Mouse (Mus musculus) c-Kit-positive CD71-negative TER-119-negative erythroid progenitor cells, embryonic 14.5 days (primary cell): ENCODE measurements around the gene 1810009J06Rik.
"Not testable (repeated sequence)": the region's sequence is repeated elsewhere in the genome, so short reads cannot be mapped to it uniquely, and the experiment has no call there.

Source experiments
- DNase-seq: peaks from one replicate; pipeline ENCODE4 v3.0.0-alpha.2; 2013; ENCODE audit warnings: low read depth

Gene 1810009J06Rik

DNA sequence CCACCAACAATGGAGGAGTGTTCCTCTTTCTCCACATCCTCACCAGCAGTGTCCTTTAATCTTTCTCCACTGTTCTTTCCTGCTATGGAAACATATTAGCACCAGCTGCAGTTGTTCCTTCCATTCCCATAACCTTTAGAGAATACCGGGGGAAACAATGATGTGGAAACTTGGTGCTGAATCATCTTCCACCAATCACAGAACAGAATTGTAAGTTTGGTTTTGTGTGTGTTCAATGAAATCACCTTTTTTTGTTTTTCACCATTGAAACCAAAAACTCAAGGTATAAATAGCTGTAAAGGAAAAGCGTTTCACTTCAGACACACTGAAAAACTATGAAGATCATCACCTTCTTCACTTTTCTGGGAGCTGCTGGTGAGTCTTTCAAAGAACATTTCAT lies at the start of gene 1810009J06Rik:
TSS of gene 1810009J06Rik (plus strand) at position 301 of the 400 bp plus-strand sequence.
- DNase-seq = not testable (repeated sequence)

DNA sequence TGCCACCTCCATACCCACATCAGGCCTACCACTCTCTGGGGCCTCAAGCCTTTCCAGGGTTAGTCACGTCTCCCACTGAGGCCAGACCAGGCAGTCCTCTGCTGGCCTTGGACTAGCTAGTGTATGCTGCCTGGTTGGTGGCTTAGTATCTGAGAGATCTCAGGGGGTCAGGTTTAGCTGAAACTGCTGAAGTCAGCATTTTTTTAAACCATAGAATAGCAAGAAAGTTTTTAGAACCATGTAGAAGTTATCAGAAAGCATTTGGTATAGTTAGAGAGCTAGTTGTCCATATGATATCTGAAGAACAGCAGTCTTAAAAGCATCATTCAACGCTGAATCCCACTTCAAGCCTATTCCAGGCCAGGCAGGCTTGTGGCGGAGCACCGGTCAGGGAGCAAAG lies 44.6 kb upstream of the 1810009J06Rik start:
- no peak for DNase-seq

DNA sequence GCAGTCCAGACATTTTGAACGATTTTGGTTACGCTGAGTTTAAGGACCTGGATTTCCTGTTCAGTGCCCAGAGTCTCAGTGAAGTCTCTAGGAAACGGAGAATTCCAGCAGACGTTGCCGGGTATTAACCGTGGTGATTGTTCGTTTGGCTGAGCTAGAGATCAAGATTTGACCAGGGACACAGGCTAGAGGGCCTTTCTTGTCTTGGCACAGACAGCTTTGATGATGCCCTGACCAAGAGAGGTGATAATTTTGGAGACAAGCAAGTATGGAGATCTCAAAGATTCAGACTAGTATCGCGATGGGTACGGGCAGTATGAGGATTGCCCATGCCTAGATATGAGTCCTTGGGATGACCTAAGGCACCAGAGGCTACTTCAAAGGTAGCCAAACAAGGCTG lies 24.1 kb upstream of the 1810009J06Rik start, which contains the start of gene 1700074P13Rik:
TSS of gene 1700074P13Rik (minus strand) at position 101 of the 400 bp plus-strand sequence.
- no peak for DNase-seq

DNA sequence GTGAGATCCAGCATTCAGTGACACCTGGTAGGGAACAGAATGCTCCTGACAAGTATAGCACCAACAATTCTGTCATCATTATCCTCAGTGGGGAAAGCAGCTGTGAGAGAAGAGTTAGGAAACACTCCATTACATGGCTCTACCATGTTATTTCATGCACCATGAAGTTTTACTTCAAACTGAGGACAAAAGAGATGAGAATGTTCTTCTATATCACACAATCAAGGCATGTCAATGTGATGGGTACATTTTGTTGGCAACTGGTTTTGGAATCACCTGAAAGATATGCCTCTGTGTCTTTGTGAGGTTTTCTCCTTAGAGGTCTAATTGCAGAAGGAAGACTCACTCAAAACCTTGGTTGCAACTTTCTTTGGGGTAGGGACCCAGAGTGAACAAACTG lies 12.8 kb upstream of the 1810009J06Rik start, which contains the start of gene Gm4744:
TSS of gene Gm4744 (minus strand) at position 101 of the 400 bp plus-strand sequence.
- no peak for DNase-seq

DNA sequence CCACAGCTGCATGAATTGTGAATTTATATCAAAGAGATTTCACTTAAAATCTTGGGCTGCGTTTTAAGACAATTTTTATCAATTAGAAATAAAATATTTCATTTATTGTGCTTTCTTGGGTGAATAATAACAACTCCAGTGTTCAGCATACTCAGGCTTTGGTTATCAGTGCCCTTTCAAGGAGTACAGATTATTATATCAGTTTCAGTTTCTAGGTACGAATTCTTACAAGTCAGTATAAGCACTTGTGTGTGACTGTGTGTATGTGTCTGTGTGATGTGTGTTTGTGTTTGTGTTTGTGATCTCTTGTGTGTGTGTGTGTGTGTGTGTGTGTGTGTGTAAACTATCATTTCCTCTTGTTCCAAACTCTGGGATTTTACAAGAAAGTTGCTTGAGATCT lies 10.8 kb upstream of the 1810009J06Rik start:
- no peak for DNase-seq

DNA sequence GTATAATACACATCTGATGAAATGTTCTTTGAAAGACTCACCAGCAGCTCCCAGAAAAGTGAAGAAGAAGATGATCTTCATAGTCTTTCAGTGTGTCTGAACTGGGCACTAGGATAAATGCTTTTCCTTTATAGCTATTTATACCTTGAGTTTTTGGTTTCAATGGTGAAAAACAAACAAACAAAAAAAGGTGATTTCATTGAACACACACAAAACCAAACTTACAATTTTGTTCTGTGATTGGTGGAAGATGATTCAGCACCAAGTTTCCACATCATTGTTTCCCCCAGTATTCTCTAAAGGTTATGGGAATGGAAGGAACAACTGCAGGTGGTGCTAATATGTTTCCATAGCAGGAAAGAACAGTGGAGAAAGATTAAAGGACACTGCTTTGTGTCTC lies 34.8 kb downstream of the 1810009J06Rik start, which contains the start of gene Gm2663:
TSS of gene Gm2663 (minus strand) at position 101 of the 400 bp plus-strand sequence.
- not testable (repeated sequence) for DNase-seq

DNA sequence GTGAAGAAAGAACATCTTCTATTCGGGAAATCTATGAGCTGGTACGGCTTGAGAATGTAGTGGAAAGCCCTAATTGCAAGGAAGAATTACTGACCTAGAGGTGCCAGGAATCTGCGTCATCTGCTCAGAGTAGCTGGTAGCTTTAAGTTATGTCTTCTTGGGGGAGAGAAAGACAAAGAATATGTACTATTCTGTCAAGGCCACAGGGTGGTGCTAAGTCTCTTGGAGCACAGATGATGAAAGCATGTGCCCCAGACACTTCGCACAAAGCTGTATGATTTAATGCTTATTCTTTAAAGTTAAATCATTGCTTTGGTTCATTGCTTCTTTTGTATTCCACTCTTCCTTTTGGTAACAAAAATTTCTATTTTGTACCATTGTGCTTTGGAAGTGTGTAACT lies 50.5 kb downstream of the 1810009J06Rik start:
- no peak for DNase-seq
